10 mouse cellular contexts compared by ENCODE assay signal in genomic region chr12:82616813-82617681, GRCm38 (mm10). TPM values are rescaled to one million over a fixed set of nuclear protein-coding genes. Genes with fewer than 3 reads are reported as not detected.
DNase-seq lines count a peak whose midpoint lies in the region; ATAC-seq and TF ChIP-seq lines count a peak whose summit lies in the region.
"Had no signal": no experiment of that assay in that cellular context is flagged by ENCODE, and none has a peak within 500 bp of the region (broad histone marks: within the 10 kb centered on the region; RNA-seq: fewer than 3 reads in every experiment).

No protein-coding gene starts in this region.

- no peak; the same call in 1 of the 2 replicates for TF ChIP-seq CTCF in heart, postnatal 0 days (IDR thresholded peaks at IDR 0.05; ENCODE audit: low read depth)

- no peaks in the 10 kb centered on the region for H3K36me3 ChIP-seq in forebrain, embryonic 10.5 days (replicated peaks)
- no peaks in the 10 kb centered on the region for H3K36me3 ChIP-seq in heart, postnatal 0 days (replicated peaks; ENCODE audit: control insufficient read depth, insufficient read depth, low read length)
- no peaks in the 10 kb centered on the region for H3K36me3 ChIP-seq in liver, embryonic 11.5 days (ENCODE audit: control insufficient read depth, insufficient read depth, low read length)
- no peaks in the 10 kb centered on the region for H3K36me3 ChIP-seq in neural tube, embryonic 11.5 days (ENCODE audit: control insufficient read depth, insufficient read depth, low read length)

- WGBS in forebrain, embryonic 10.5 days: under 1% methylated on average over 86 of the region's 86 CpGs
- 2% methylated on average over 84 of the region's 86 CpGs for WGBS in heart, postnatal 0 days
- 3% methylated on average over 72 of the region's 86 CpGs for WGBS in liver, embryonic 11.5 days
- 1% methylated on average over 66 of the region's 86 CpGs for WGBS in neural tube, embryonic 11.5 days

- ATAC-seq in heart, postnatal 0 days (ENCODE audit: insufficient read depth, low read depth): peak; percentile 78
- ATAC-seq in liver, embryonic 11.5 days (replicated peaks; ENCODE audit: low FRiP score): peak; percentile 34
- peak; percentile 55; the same call in 1 of the 2 replicates for ATAC-seq in neural tube, embryonic 11.5 days (ENCODE audit: insufficient read depth, low FRiP score, low TSS enrichment)

- H3K27ac ChIP-seq in forebrain, embryonic 10.5 days: peak overlapping the region; percentile 66; the same call in 1 of the 2 replicates
- peak overlapping the region; percentile 37; the same call in 1 of the 2 replicates for H3K27ac ChIP-seq in heart, postnatal 0 days (ENCODE audit: low read depth)
- H3K27ac ChIP-seq in liver, embryonic 11.5 days (ENCODE audit: low read depth, low read length): no peak overlapping the region
- H3K27ac ChIP-seq in neural tube, embryonic 11.5 days (ENCODE audit: low read depth, low read length): no peak overlapping the region

- DNase-seq in heart, adult 11 months: peak; percentile 90
- DNase-seq in heart, adult 8-10 months (ENCODE audit: low spot score): no peak
- peak; percentile 50 for DNase-seq in forebrain, embryonic 10.5 days (ENCODE audit: extremely low spot score, low spot score)
- peak; percentile 51 for DNase-seq in heart, postnatal 0 days (ENCODE audit: low spot score)
- DNase-seq in kidney, postnatal 25 days: peak; percentile 47 to 76
- peak; percentile 53 for DNase-seq in liver, embryonic 11.5 days (ENCODE audit: low spot score)
- peak; percentile 64 for DNase-seq in neural tube, embryonic 11.5 days (ENCODE audit: low spot score)
- no peak for DNase-seq in T-cell, adult 2 months (ENCODE audit: low spot score)

- no peak for TF ChIP-seq EP300 in heart, postnatal 0 days (IDR thresholded peaks at IDR 0.05; ENCODE audit: low read depth)

- H3K4me2 ChIP-seq in heart, postnatal 0 days (ENCODE audit: low read depth, low read length): peak overlapping the region; percentile 81
- H3K4me2 ChIP-seq in liver, embryonic 11.5 days: peak overlapping the region; percentile 74
- peak overlapping the region; percentile 94 for H3K4me2 ChIP-seq in neural tube, embryonic 11.5 days (ENCODE audit: low read depth)

- H3K9me3 ChIP-seq in forebrain, embryonic 10.5 days: no peaks in the 10 kb centered on the region
- H3K9me3 ChIP-seq in heart, postnatal 0 days (replicated peaks; ENCODE audit: control insufficient read depth, low read length): no peaks in the 10 kb centered on the region
- no peaks in the 10 kb centered on the region for H3K9me3 ChIP-seq in liver, embryonic 11.5 days (ENCODE audit: control insufficient read depth, low read length)
- no peaks in the 10 kb centered on the region for H3K9me3 ChIP-seq in neural tube, embryonic 11.5 days (ENCODE audit: control insufficient read depth, low read length)

- H3K4me3 ChIP-seq in forebrain, embryonic 10.5 days: peak overlapping the region; percentile 71
- H3K4me3 ChIP-seq in heart, postnatal 0 days (ENCODE audit: low read depth, low read length): peak overlapping the region; percentile 76
- peak overlapping the region; percentile 55 for H3K4me3 ChIP-seq in liver, embryonic 11.5 days (ENCODE audit: low read depth, low read length)
- peak overlapping the region; percentile 58 for H3K4me3 ChIP-seq in neural tube, embryonic 11.5 days (ENCODE audit: low read depth, low read length)

- peak overlapping the region; percentile 59 for H3K9ac ChIP-seq in heart, postnatal 0 days (replicated peaks; ENCODE audit: low read depth, low read length)
- H3K9ac ChIP-seq in liver, embryonic 11.5 days (ENCODE audit: low read depth, low read length): no peak overlapping the region
- peak overlapping the region; percentile 44 for H3K9ac ChIP-seq in neural tube, embryonic 11.5 days (ENCODE audit: low read length)

- peaks cover 63% of the 10 kb centered on the region for H3K27me3 ChIP-seq in forebrain, embryonic 10.5 days (ENCODE audit: poor library complexity, severe bottlenecking)
- H3K27me3 ChIP-seq in heart, postnatal 0 days (ENCODE audit: control insufficient read depth, insufficient read depth, low read length): no peaks in the 10 kb centered on the region
- H3K27me3 ChIP-seq in liver, embryonic 11.5 days (replicated peaks; ENCODE audit: control insufficient read depth, insufficient read depth, low read length): peaks cover 41% of the 10 kb centered on the region
- peaks cover 35% of the 10 kb centered on the region for H3K27me3 ChIP-seq in neural tube, embryonic 11.5 days (ENCODE audit: control insufficient read depth, insufficient read depth, low read length)

- peaks cover 19% of the 10 kb centered on the region for H3K4me1 ChIP-seq in forebrain, embryonic 10.5 days
- peaks cover 19% of the 10 kb centered on the region for H3K4me1 ChIP-seq in heart, postnatal 0 days (ENCODE audit: control insufficient read depth, insufficient read depth)
- no peaks in the 10 kb centered on the region; the same call in 1 of the 2 replicates for H3K4me1 ChIP-seq in liver, embryonic 11.5 days (replicated peaks; ENCODE audit: control insufficient read depth, insufficient read depth, low read length)
- no peaks in the 10 kb centered on the region for H3K4me1 ChIP-seq in neural tube, embryonic 11.5 days (ENCODE audit: control insufficient read depth, insufficient read depth, low read length)

RNA-seq across cellular contexts. Expression of gene Rgs6, which starts 29.0 kb away (rescaled TPM):
- total RNA-seq in heart, adult 8-10 months (2022): 10 to 100 TPM in 2 of 4 experiments, 1 to 10 TPM in 2; 9.1 to 12.9 (median 9.8) TPM
- polyA plus RNA-seq in forebrain, embryonic 10.5 days (2016; fragmentation: Nextera tagmentation; extraction: Ambion mirVana): 0.26 and 0.60 TPM in 2 replicates
- 12.1 and 16.8 TPM in 2 replicates for total RNA-seq in heart, postnatal 0 days (2014; rRNA removed; ENCODE audit: low replicate concordance)
- polyA plus RNA-seq in heart, postnatal 0 days (2015; fragmentation: Nextera tagmentation; extraction: Ambion mirVana): 14.8 and 16.5 TPM in 2 replicates
- 0.35 and 1.0 TPM in 2 replicates for polyA plus RNA-seq in liver, embryonic 11.5 days (2014; fragmentation: Nextera tagmentation; extraction: Ambion mirVana)
- 0.45 and 0.69 TPM in 2 replicates for polyA plus RNA-seq in neural tube, embryonic 11.5 days (2014; fragmentation: Nextera tagmentation; extraction: Ambion mirVana)
- total RNA-seq: hematopoietic stem cell, adult 5-6 weeks had no signal
- polyA plus RNA-seq: C2C12 had no signal

Comparison
In these comparisons a context has a peak if more than half of its experiments do, and no peak if none do; other contexts are left out.
1. DNase-seq: peak in heart, adult 11 months (single experiment), forebrain, embryonic 10.5 days (single experiment), heart, postnatal 0 days (single experiment), kidney, postnatal 25 days (2 of 2), liver, embryonic 11.5 days (single experiment) and neural tube, embryonic 11.5 days (single experiment); none in heart, adult 8-10 months (single experiment) and T-cell, adult 2 months (single experiment).
2. H3K27ac ChIP-seq: peak in forebrain, embryonic 10.5 days (single experiment) and heart, postnatal 0 days (single experiment); none in liver, embryonic 11.5 days (single experiment) and neural tube, embryonic 11.5 days (single experiment).
3. Peak in every context shown above with its lines, with median percentiles within 50 percentile points of each other: H3K4me3 ChIP-seq, ATAC-seq and H3K4me2 ChIP-seq.